Mouse (Mus musculus): ENCODE data around the gene Oscp1. TPM values are rescaled to one million over a fixed set of nuclear protein-coding genes. Genes with fewer than 3 reads are reported as not detected.
A peak's percentile ranks its signal among the peaks of the same experiment; 100 is the strongest.

Oscp1 gene
- polyA plus RNA-seq, 1 experiment from 2014 or later: 24.1 TPM

DNA sequence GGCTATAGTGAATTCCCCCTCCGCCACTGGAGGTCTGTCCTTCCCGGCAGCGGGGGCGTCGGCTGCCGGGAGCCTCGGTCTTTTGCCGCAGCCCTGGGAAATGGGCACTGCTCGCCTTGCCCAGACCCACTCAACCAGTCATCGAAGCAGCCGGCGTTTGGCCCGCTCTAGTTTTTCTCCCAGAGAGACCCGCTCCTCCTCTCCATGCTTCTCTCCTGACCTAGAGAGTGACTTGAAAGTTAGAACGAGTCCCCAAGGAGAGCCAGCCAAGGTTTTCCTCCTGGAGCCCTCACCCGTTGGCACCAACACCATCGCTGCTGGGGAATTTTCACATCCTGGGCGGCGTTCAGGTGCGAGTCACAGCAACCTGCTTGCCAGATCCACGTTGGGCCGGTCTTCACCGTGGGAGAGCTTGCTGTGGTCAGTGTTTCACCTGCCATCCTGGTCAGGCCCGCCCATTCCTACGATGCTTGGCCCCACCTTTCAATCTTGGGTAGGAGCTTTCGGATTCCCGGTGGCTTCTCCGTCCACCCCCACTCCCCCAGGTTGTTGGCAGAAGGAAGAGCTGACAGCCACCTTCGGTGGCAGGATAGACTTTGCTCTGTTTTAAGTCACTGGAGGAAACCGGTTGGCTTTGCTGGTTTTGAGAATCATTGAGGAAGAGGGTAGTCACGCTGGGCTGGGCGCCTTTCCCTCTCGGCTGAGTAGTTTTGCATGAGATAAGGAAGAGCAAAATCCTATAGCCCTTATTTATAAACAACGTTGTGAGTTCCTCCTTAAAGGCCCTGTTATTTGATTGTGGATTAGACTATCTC is 46.1 kb downstream of the Oscp1 start:
- WGBS: 2% methylated on average over 34 of the region's 34 CpGs
- peaks cover 46% of the 10 kb centered on the region for H3K4me1 ChIP-seq
- ATAC-seq (ENCODE audit: low FRiP score, low read depth): peak; percentile 34
- H3K9ac ChIP-seq: peak overlapping the region; percentile 90
- H3K9me3 ChIP-seq: no peaks in the 10 kb centered on the region
- H3K4me2 ChIP-seq (replicated peaks): peak overlapping the region; percentile 96
- peak overlapping the region; percentile 95 for H3K4me3 ChIP-seq
- no peaks in the 10 kb centered on the region for H3K27me3 ChIP-seq (replicated peaks)
- H3K27ac ChIP-seq: no peak overlapping the region
- no peaks in the 10 kb centered on the region; the same call in 1 of the 2 replicates for H3K36me3 ChIP-seq

DNA sequence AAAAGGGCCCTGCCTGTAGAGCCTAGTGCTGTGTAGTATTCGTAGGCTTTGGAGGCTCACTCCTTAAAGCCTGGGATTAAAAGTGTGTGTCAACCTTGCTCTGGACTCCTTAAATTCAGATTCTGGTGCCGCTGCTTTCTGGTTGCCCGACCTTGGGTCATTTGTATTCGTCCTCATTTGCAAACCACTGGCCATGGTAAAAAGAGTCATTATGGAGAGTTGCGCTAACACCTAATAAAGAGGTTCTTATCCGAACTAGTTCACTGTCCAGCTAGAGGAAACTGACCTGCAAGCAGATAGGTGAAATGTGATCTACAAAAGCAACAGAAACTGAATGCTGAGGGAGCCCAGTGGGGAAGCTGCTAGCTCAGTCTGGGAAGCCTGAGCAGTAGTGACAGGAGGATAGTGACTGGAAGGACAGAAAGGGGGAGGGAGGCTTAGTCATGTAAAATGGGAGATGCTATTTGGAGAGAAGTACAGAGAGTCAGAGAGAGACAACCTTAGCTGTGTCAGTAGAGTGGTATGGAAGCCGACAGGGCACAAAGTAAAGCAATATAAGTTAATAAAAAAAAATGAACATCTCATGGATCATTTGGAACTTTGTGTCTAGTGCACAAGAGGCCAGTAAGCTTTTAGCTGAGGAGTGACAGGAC is 46.9 kb downstream of the Oscp1 start:
- no peaks in the 10 kb centered on the region for H3K9me3 ChIP-seq
- peak overlapping the region; percentile 96 for H3K4me2 ChIP-seq (replicated peaks)
- peak overlapping the region; percentile 90; the same call in 1 of the 2 replicates for H3K9ac ChIP-seq
- H3K27ac ChIP-seq: no peak overlapping the region
- 55% methylated on average over 7 of the region's 7 CpGs for WGBS
- no peak overlapping the region for H3K4me3 ChIP-seq
- no peak for ATAC-seq (ENCODE audit: low FRiP score, low read depth)
- no peaks in the 10 kb centered on the region for H3K27me3 ChIP-seq (replicated peaks)
- H3K36me3 ChIP-seq: no peaks in the 10 kb centered on the region
- peaks cover 52% of the 10 kb centered on the region for H3K4me1 ChIP-seq

DNA sequence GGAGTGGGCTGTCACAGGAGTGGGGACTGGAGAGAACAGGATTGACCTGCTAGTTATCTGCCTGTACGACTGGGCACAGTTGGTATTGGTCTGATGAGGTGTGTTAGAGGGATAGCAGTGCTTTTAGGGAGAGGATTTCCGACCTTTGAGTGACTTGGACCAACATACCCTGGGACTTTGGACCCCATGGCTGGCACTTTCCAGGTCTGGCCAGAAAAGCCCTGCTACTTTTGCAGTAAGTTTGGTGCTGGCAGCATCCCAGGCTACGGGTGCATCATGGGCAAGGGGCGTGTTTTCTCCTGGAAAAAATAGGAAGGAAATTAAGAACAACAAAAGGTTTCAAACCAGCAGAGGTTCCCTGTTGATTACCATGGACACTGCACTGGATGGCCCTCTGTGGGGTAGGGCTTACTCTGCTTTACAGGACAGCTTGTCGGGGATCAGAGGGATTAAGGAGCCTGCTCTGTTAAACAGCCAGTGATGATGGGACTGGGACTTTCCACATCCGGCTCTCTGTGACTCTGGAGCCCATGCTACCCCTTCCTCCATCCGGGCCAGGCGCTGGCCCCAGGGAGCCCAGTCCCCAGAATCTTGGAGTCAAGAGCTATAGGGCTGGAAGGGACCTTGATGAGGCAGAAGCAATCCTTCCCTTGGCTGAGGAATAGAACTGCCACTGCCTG is 49.8 kb downstream of the Oscp1 start:
- Histone ChIP-seq H3K27ac (no peak overlapping the region), H3K27me3 (replicated peaks) (no peaks in the 10 kb centered on the region), H3K4me3 (no peak overlapping the region), H3K4me2 (replicated peaks) (no peak overlapping the region), H3K36me3 (no peaks in the 10 kb centered on the region), H3K9ac (0 out of 2 replicates have a peak overlapping the region, but pooled peaks have one; percentile 6), H3K4me1 (peaks cover 53% of the 10 kb centered on the region), H3K9me3 (no peaks in the 10 kb centered on the region)
- WGBS: 67% methylated on average over 8 of the region's 8 CpGs
- no peak for ATAC-seq (ENCODE audit: low FRiP score, low read depth)

DNA sequence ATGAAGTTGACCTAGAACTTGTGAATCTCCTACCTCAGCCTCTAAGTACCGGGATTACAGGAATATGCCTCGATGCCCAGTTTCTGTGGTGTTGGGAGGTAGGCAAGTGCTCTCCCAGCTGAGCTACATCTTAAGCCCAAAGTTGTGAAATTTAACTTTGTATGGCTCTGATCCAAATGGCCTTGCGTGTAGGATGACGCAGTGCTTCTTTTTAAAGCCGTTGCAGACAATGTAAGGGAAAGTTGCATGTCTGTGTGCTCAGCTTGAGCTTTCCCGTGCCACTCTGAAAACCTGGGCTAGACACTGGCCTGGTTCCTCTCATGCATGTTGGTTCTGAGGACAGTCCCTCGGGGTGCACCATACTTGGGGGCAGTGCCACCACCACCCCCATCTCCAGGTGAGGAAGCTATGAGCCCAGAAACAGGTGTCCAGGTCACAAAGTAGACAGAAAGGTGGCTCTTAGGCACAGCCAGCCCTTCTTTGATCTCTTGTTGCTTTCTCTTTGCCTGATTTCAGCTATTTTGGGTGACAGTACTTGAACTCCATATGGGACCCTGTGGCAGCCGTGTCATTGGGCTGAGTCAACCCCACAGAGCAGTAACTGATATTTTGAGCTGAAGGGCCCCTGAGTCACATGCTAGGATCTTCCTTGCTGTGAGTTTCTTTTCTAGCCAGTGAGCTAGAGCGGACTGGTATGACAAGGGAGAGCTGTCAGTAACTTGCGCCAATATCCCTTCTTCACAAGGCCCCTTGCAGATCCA is 51.4 kb downstream of the Oscp1 start:
- H3K4me2 ChIP-seq (replicated peaks): peak overlapping the region; percentile 36; the same call in 1 of the 2 replicates
- WGBS: 77% methylated on average over 10 of the region's 10 CpGs
- H3K36me3 ChIP-seq: no peaks in the 10 kb centered on the region
- no peak for ATAC-seq (ENCODE audit: low FRiP score, low read depth)
- 0 out of 2 replicates have a peak overlapping the region, but pooled peaks have one; percentile 33 for H3K9ac ChIP-seq
- no peaks in the 10 kb centered on the region for H3K27me3 ChIP-seq (replicated peaks)
- H3K9me3 ChIP-seq: no peaks in the 10 kb centered on the region
- peaks cover 53% of the 10 kb centered on the region for H3K4me1 ChIP-seq
- 0 out of 2 replicates have a peak overlapping the region, but pooled peaks have one; percentile 50 for H3K27ac ChIP-seq
- H3K4me3 ChIP-seq: no peak overlapping the region

DNA sequence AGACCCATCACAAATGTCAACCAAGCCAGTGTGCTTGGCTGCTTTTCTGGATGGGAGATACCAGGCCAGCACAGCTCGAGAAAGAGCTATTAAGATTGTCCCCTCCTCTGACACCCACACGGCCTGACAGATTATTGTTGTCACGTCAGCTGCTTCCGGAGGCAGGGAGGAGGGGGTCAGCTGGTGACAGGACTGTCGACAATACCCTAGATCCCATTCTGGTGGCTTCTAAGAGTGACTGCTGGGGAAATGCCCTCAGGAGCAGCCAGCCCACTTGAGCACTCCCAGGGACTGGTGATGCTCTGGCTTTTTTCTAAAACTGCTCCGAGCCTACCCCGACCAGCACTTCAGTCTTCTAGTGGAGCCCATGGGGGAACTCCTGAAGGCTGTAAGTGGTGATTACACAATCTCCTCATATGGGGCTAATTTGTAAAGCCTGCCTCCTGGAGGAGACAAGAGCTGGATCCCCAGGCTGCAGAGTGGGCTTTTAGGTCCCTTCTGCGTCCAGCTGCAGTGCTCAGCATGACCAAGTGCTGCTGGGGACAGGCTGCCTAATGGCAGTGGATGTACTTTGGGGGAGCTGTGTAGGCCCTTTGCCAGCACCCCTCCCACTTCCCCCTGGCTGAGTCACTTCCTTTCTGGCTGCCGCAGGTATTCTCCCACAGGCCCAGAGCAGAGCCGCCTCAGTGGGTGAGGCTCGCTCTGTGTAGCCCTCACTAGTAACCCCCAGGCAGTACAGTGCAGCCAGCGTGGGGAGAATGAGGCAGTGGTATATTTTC is 52.2 kb downstream of the Oscp1 start:
- Histone ChIP-seq H3K27ac (peak overlapping the region; percentile 50), H3K4me1 (peaks cover 46% of the 10 kb centered on the region), H3K36me3 (no peaks in the 10 kb centered on the region), H3K4me2 (replicated peaks) (peak overlapping the region; percentile 36), H3K4me3 (no peak overlapping the region), H3K9me3 (no peaks in the 10 kb centered on the region), H3K9ac (peak overlapping the region; percentile 33; the same call in 1 of the 2 replicates), H3K27me3 (replicated peaks) (no peaks in the 10 kb centered on the region)
- WGBS: 15% methylated on average over 12 of the region's 12 CpGs
- peak; percentile 25; the same call in 1 of the 2 replicates for ATAC-seq (ENCODE audit: low FRiP score, low read depth)

DNA sequence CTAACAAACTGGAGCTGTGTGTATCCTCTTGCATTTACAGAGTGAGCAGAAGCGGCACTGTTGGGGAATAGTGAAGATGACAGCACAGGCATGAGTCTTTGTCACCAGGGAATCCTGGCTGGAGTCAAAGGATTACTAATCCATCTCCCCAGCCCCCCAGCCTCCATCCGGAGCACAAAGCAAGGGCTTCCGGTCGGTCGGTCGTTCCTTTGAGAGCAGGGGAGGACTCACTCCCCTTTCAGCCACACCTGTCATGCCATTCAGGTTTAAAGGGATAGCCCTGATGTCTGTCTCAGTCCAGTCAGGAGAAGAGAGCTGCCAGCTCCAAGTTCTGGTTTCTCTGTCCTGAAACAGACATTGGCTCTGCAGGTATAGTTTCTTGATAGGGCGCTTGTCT is 52.8 kb downstream of the Oscp1 start:
- no peaks in the 10 kb centered on the region for H3K9me3 ChIP-seq
- H3K27me3 ChIP-seq (replicated peaks): no peaks in the 10 kb centered on the region
- 25% methylated on average over 7 of the region's 7 CpGs for whole genome bisulfite sequencing
- H3K27ac ChIP-seq: peak overlapping the region; percentile 50
- ATAC-seq (ENCODE audit: low FRiP score, low read depth): no peak
- no peak overlapping the region for H3K4me3 ChIP-seq
- H3K4me1 ChIP-seq: peaks cover 48% of the 10 kb centered on the region
- H3K36me3 ChIP-seq: no peaks in the 10 kb centered on the region
- peak overlapping the region; percentile 33; the same call in 1 of the 2 replicates for H3K9ac ChIP-seq
- peak overlapping the region; percentile 36 for H3K4me2 ChIP-seq (replicated peaks)

DNA sequence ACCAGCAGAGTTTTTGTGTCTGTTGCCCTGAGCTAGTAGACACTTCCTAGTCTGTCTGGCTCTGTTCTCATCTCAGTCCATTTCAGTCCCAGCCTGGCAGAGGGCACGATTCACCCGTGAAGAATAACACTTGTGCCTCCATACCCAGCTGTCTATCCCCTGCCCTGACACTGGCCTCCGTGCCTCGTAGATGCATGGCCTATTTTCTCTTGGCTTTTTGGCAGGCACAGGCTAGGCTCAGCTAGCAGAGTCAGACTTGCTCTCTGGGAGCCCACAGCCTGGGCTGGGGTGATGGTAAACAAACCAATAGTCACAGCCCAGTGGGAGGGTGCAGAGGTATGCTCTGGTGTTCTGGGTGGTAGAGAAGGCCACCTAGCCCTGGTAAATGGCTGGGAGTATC is 54.9 kb downstream of the Oscp1 start:
- H3K27me3 ChIP-seq (replicated peaks): no peaks in the 10 kb centered on the region
- no peak overlapping the region for H3K27ac ChIP-seq
- H3K4me1 ChIP-seq: peaks cover 40% of the 10 kb centered on the region
- no peak overlapping the region for H3K9ac ChIP-seq
- H3K4me3 ChIP-seq: no peak overlapping the region
- ATAC-seq (ENCODE audit: low FRiP score, low read depth): no peak
- WGBS: 78% methylated on average over 4 of the region's 4 CpGs
- no peaks in the 10 kb centered on the region for H3K9me3 ChIP-seq
- H3K36me3 ChIP-seq: peaks cover 6% of the 10 kb centered on the region
- H3K4me2 ChIP-seq (replicated peaks): no peak overlapping the region

DNA sequence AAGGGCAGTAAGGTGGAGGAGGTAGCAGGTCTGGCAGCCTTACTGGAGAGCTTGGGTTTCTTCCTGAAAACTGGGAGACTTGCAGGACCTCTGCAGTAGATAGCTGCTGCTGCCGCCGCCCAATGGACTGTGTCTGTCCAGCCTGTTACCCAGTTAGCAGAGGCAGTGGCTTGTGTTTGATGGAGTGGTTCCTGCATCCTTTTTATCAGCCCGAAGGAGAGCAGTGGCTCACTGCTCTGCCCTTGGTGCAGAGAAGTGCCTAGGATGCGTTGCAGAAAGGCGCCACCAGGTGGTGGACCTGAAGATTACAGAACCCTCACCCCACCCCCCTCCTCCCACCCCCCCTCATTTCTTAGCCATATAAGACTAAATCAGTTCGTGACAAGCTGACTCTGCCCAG is 55.6 kb downstream of the Oscp1 start:
- H3K9ac ChIP-seq: no peak overlapping the region
- H3K4me1 ChIP-seq: peaks cover 36% of the 10 kb centered on the region
- no peaks in the 10 kb centered on the region for H3K9me3 ChIP-seq
- no peak overlapping the region for H3K4me2 ChIP-seq (replicated peaks)
- H3K27ac ChIP-seq: no peak overlapping the region
- WGBS: 10% methylated on average over 6 of the region's 6 CpGs
- no peaks in the 10 kb centered on the region for H3K27me3 ChIP-seq (replicated peaks)
- no peak overlapping the region for H3K4me3 ChIP-seq
- peaks cover 6% of the 10 kb centered on the region for H3K36me3 ChIP-seq
- ATAC-seq (ENCODE audit: low FRiP score, low read depth): no peak

DNA sequence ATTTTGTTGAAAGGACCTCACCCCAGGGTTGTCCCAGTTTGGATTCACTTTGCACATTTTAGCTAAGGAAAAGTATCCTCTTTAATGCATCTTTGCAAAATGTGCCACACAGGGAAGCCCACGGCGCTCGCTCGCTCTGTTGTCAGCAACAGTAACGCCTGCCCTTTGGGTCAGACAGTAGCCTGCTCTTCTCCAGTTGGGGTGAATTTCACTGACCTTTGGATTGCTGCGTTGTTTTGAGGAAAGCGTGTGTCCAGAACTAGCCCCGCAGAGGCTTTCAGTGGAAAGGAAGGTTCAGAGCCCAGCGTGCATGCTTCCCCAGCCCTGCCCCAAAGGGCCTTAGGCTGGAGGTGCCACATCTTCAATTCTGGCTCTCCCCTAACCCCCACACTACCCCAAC is 57.0 kb downstream of the Oscp1 start:
- H3K27ac ChIP-seq: no peak overlapping the region
- H3K36me3 ChIP-seq: peaks cover 6% of the 10 kb centered on the region
- H3K4me2 ChIP-seq (replicated peaks): no peak overlapping the region
- 83% methylated on average over 9 of the region's 9 CpGs for WGBS
- H3K4me3 ChIP-seq: no peak overlapping the region
- no peaks in the 10 kb centered on the region for H3K9me3 ChIP-seq
- H3K9ac ChIP-seq: no peak overlapping the region
- H3K4me1 ChIP-seq: peaks cover 24% of the 10 kb centered on the region
- no peak for ATAC-seq (ENCODE audit: low FRiP score, low read depth)
- H3K27me3 ChIP-seq (replicated peaks): no peaks in the 10 kb centered on the region

DNA sequence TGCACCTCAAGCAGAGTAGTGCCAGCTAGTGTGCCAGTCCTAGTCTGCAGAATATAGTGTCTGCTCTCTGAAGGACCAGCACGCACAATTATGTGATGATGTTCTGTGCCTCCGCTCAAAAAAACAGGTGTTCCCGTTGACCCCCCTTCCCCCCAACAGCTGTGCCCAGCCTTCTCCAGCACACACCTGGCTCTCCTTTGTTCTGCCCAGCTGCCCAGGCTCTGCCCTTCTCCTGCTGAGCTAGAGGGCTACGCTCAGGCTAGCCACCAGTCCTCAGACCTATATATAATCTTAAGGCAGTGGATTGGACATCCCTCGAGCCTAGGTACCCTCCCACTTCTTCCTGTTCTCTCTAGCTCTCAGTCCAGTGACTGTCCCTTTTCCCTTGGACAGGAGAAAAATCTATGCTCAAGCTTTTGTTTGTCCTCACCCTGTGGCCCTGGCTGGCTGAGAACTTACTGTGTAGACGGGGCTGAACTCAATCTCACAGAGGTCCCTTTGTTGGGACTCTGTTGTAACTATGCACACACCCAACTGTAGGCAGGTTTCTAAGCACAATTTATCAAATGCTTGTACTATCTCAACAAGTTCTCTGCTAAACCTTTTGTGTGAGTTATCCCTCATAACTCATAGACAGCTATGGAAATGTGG is 57.6 kb downstream of the Oscp1 start:
- 70% methylated on average over 6 of the region's 6 CpGs for WGBS
- Histone ChIP-seq H3K9ac (no peak overlapping the region), H3K36me3 (peaks cover 10% of the 10 kb centered on the region), H3K4me2 (replicated peaks) (no peak overlapping the region), H3K27me3 (replicated peaks) (no peaks in the 10 kb centered on the region), H3K9me3 (peaks cover 3% of the 10 kb centered on the region; the same call in 1 of the 2 replicates), H3K4me1 (peaks cover 18% of the 10 kb centered on the region), H3K27ac (no peak overlapping the region), H3K4me3 (no peak overlapping the region)
- no peak for ATAC-seq (ENCODE audit: low FRiP score, low read depth)

DNA sequence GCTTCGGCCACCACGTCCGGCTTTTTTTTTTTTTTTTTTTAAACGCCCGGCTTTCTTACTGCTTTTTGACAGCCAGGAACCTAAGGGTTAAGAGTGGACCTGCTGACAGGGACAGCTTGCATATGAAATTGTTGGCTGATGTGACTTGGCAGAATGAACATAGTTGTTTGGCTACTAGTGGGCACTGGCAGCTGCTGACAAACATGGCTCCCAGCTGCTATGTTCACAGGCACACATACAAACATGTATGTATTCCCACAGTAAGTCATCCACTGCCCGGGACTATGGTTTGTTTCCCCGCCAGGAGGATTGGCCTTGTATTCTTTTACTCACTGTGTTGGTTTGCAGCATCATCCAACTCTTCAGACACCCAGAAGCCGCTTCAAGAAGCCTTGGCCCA is 58.8 kb downstream of the Oscp1 start:
- Histone ChIP-seq H3K4me3 (no peak overlapping the region), H3K4me1 (0 out of 2 replicates have a peak, but pooled peaks cover 14% of the 10 kb centered on the region), H3K9ac (no peak overlapping the region), H3K27me3 (replicated peaks) (no peaks in the 10 kb centered on the region), H3K27ac (no peak overlapping the region), H3K9me3 (peaks cover 14% of the 10 kb centered on the region), H3K36me3 (peaks cover 14% of the 10 kb centered on the region), H3K4me2 (replicated peaks) (no peak overlapping the region)
- WGBS: 86% methylated on average over 8 of the region's 8 CpGs
- no peak for ATAC-seq (ENCODE audit: low FRiP score, low read depth)
